8 mouse cellular contexts compared by ENCODE assay signal in the genomic region with DNA sequence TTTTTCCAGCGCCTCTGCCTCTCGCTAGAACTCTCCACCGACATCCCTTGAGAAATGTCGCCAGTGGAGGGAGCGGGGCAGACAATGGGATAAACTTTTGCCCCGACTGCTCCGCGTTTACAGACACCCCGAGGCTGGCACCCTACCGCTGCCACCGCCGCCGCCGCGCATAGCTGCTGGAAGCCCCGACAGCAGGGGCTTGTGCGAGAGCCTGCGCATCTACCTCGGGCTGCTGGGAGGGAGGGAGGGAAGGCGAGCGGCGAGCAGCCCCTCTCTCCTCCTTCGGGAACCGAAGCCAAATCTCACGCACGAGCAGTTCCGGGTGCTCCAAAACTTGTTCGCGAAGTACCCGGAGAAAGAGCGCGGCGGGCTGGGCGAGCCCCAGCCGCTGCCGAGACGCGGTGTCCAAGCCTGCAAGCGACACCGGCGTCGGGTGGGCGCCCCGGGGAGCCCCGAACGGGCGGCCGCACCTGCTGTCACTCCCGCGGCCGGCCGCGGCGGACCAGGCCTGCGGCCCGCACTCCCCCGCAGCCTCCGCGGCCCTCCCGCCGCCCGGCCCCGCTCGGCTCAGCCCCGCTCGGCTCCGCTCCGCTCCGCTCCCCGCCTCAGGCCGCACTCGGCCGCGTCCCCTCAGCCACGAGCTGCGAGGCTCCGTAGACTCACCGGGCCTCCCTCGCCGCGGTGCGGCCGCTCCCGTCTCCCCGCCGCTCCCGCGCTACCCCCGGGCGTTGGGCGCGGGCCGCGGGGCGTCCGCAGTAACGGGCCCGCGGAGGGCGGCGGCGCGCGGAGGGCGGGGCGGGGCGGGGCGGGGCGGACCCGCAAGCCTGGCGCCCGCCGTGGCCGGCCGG. TPM values are rescaled to one million over a fixed set of nuclear protein-coding genes. Genes with fewer than 3 reads are reported as not detected.
DNase-seq lines count a peak whose midpoint lies in the region; ATAC-seq and TF ChIP-seq lines count a peak whose summit lies in the region.

No protein-coding gene starts in this region.

- 2% methylated on average over 114 of the region's 115 CpGs for WGBS in kidney, adult 2 months
- WGBS in embryonic facial prominence, embryonic 15.5 days, result 0% methylated on average over 91 of the region's 115 CpGs
- under 1% methylated on average over 114 of the region's 115 CpGs for WGBS in hindbrain, embryonic 10.5 days
- under 1% methylated on average over 31 of the region's 115 CpGs for WGBS in limb, embryonic 14.5 days
- WGBS in midbrain, embryonic 12.5 days, result under 1% methylated on average over 90 of the region's 115 CpGs
- under 1% methylated on average over 109 of the region's 115 CpGs for WGBS in stomach, embryonic 16.5 days

- peak; percentile 39 for DNase-seq in kidney, adult 2 months
- no peak for DNase-seq in kidney, adult 8-10 months
- DNase-seq in adrenal gland, postnatal 36 days, result peak; percentile 48 to 68
- peak; percentile 66 for DNase-seq in hindbrain, embryonic 10.5 days (ENCODE audit: low spot score)
- DNase-seq in limb, embryonic 14.5 days (ENCODE audit: low spot score), result peak; percentile 31

- peak overlapping the region; percentile 100 for H3K4me3 ChIP-seq in kidney, adult 2 months (ENCODE audit: insufficient read depth, low read depth, low read length)
- H3K4me3 ChIP-seq in embryonic facial prominence, embryonic 15.5 days (replicated peaks), result peak overlapping the region; percentile 86
- peak overlapping the region; percentile 89 for H3K4me3 ChIP-seq in hindbrain, embryonic 10.5 days
- H3K4me3 ChIP-seq in limb, embryonic 14.5 days (replicated peaks; ENCODE audit: low read length), result peak overlapping the region; percentile 80
- peak overlapping the region; percentile 84 for H3K4me3 ChIP-seq in midbrain, embryonic 12.5 days
- peak overlapping the region; percentile 79 for H3K4me3 ChIP-seq in stomach, embryonic 16.5 days (replicated peaks; ENCODE audit: low read length)

- peak overlapping the region; percentile 55 for H3K9ac ChIP-seq in embryonic facial prominence, embryonic 15.5 days
- H3K9ac ChIP-seq in limb, embryonic 14.5 days (ENCODE audit: low read depth, low read length, severe bottlenecking), result peak overlapping the region; percentile 85
- H3K9ac ChIP-seq in midbrain, embryonic 12.5 days (replicated peaks), result peak overlapping the region; percentile 83
- H3K9ac ChIP-seq in stomach, embryonic 16.5 days (ENCODE audit: low read length), result peak overlapping the region; percentile 87

- ATAC-seq in embryonic facial prominence, embryonic 15.5 days (ENCODE audit: insufficient number of reproducible peaks, low FRiP score, low TSS enrichment, low read depth), result peak; percentile 61
- ATAC-seq in limb, embryonic 14.5 days (ENCODE audit: low FRiP score, low read depth), result peak; percentile 56
- ATAC-seq in midbrain, embryonic 12.5 days (ENCODE audit: low FRiP score, low read depth), result peak; percentile 72
- peak; percentile 44 for ATAC-seq in stomach, embryonic 16.5 days (ENCODE audit: insufficient read depth, low FRiP score)

- H3K36me3 ChIP-seq in kidney, adult 2 months (ENCODE audit: control insufficient read depth, insufficient read depth, low read length), result no peaks in the 10 kb centered on the region
- H3K36me3 ChIP-seq in embryonic facial prominence, embryonic 15.5 days, result no peaks in the 10 kb centered on the region
- no peaks in the 10 kb centered on the region for H3K36me3 ChIP-seq in hindbrain, embryonic 10.5 days
- H3K36me3 ChIP-seq in limb, embryonic 14.5 days (ENCODE audit: control insufficient read depth, insufficient read depth, low read length), result no peaks in the 10 kb centered on the region
- H3K36me3 ChIP-seq in midbrain, embryonic 12.5 days, result no peaks in the 10 kb centered on the region
- no peaks in the 10 kb centered on the region for H3K36me3 ChIP-seq in stomach, embryonic 16.5 days (ENCODE audit: control insufficient read depth, insufficient read depth, low read length)

- no peak for TF ChIP-seq CTCF in kidney, adult 2 months (conservative IDR thresholded peaks at IDR 0.05; ENCODE audit: insufficient read depth, insufficient read length, low read depth, low read length)

- peak overlapping the region; percentile 51 for H3K27ac ChIP-seq in kidney, adult 2 months (ENCODE audit: insufficient read depth, low read depth, low read length)
- peak overlapping the region; percentile 82 for H3K27ac ChIP-seq in embryonic facial prominence, embryonic 15.5 days (replicated peaks)
- H3K27ac ChIP-seq in hindbrain, embryonic 10.5 days, result peak overlapping the region; percentile 92
- H3K27ac ChIP-seq in limb, embryonic 14.5 days (replicated peaks; ENCODE audit: low read depth, low read length), result peak overlapping the region; percentile 87
- H3K27ac ChIP-seq in midbrain, embryonic 12.5 days (replicated peaks), result peak overlapping the region; percentile 83
- H3K27ac ChIP-seq in stomach, embryonic 16.5 days (ENCODE audit: low read length), result peak overlapping the region; percentile 74

- no peak for TF ChIP-seq POLR2A in kidney, adult 2 months (IDR thresholded peaks at IDR 0.05; ENCODE audit: low read depth, low read length)
- no peak for TF ChIP-seq POLR2A in limb, embryonic 14.5 days (IDR thresholded peaks at IDR 0.05; ENCODE audit: borderline replicate concordance, extremely low read depth, insufficient read depth, insufficient read length)

- no peaks in the 10 kb centered on the region for H3K9me3 ChIP-seq in embryonic facial prominence, embryonic 15.5 days (replicated peaks)
- H3K9me3 ChIP-seq in hindbrain, embryonic 10.5 days, result no peaks in the 10 kb centered on the region
- H3K9me3 ChIP-seq in limb, embryonic 14.5 days (ENCODE audit: control insufficient read depth, low read length), result no peaks in the 10 kb centered on the region
- H3K9me3 ChIP-seq in midbrain, embryonic 12.5 days, result no peaks in the 10 kb centered on the region
- no peaks in the 10 kb centered on the region for H3K9me3 ChIP-seq in stomach, embryonic 16.5 days (replicated peaks; ENCODE audit: control insufficient read depth, low read length)

- peak overlapping the region; percentile 72 for H3K4me2 ChIP-seq in embryonic facial prominence, embryonic 15.5 days (replicated peaks)
- peak overlapping the region; percentile 77 for H3K4me2 ChIP-seq in limb, embryonic 14.5 days (replicated peaks; ENCODE audit: low read depth, low read length, severe bottlenecking)
- H3K4me2 ChIP-seq in midbrain, embryonic 12.5 days (replicated peaks), result peak overlapping the region; percentile 82
- peak overlapping the region; percentile 95 for H3K4me2 ChIP-seq in stomach, embryonic 16.5 days (ENCODE audit: low read depth, low read length)

- H3K27me3 ChIP-seq in kidney, adult 2 months (replicated peaks; ENCODE audit: control insufficient read depth, insufficient read depth, low read length), result no peaks in the 10 kb centered on the region
- no peaks in the 10 kb centered on the region for H3K27me3 ChIP-seq in embryonic facial prominence, embryonic 15.5 days
- peaks cover 14% of the 10 kb centered on the region for H3K27me3 ChIP-seq in hindbrain, embryonic 10.5 days (ENCODE audit: insufficient read depth, poor library complexity, severe bottlenecking)
- no peaks in the 10 kb centered on the region for H3K27me3 ChIP-seq in limb, embryonic 14.5 days (ENCODE audit: control insufficient read depth, insufficient read depth, low read length)
- peaks cover 15% of the 10 kb centered on the region; the same call in 1 of the 2 replicates for H3K27me3 ChIP-seq in midbrain, embryonic 12.5 days
- no peaks in the 10 kb centered on the region; the same call in 1 of the 2 replicates for H3K27me3 ChIP-seq in stomach, embryonic 16.5 days (ENCODE audit: control insufficient read depth, insufficient read depth, low read length)

- H3K4me1 ChIP-seq in kidney, adult 2 months (ENCODE audit: control insufficient read depth, insufficient read depth, low read length), result peaks cover 5% of the 10 kb centered on the region; the same call in 1 of the 2 replicates
- peaks cover 18% of the 10 kb centered on the region for H3K4me1 ChIP-seq in embryonic facial prominence, embryonic 15.5 days
- H3K4me1 ChIP-seq in hindbrain, embryonic 10.5 days (replicated peaks), result peaks cover 35% of the 10 kb centered on the region
- 0 out of 2 replicates have a peak, but pooled peaks cover 3% of the 10 kb centered on the region for H3K4me1 ChIP-seq in limb, embryonic 14.5 days (ENCODE audit: control insufficient read depth, insufficient read depth, low read length)
- peaks cover 23% of the 10 kb centered on the region for H3K4me1 ChIP-seq in midbrain, embryonic 12.5 days
- H3K4me1 ChIP-seq in stomach, embryonic 16.5 days (ENCODE audit: control insufficient read depth, insufficient read depth, low read length), result peaks cover 6% of the 10 kb centered on the region; the same call in 1 of the 2 replicates

RNA-seq across cellular contexts. Expression of a gene that starts 1.9 kb away (rescaled TPM):
- polyA plus RNA-seq in kidney, adult 2 months (2012; rRNA removed), result 11.0 and 11.9 TPM in 2 replicates
- total RNA-seq in adrenal gland, postnatal 36 days (2021), result 10 to 100 TPM; 42.6 to 91.2 TPM
- 23.1 and 26.8 TPM in 2 replicates for polyA plus RNA-seq in embryonic facial prominence, embryonic 15.5 days (2015; fragmentation: Nextera tagmentation; extraction: Ambion mirVana)
- 23.2 and 23.6 TPM in 2 replicates for polyA plus RNA-seq in hindbrain, embryonic 10.5 days (2016; fragmentation: Nextera tagmentation; extraction: Ambion mirVana)
- 18.8 and 27.3 TPM in 2 replicates for polyA plus RNA-seq in limb, embryonic 14.5 days (2012; rRNA removed)
- polyA plus RNA-seq in limb, embryonic 14.5 days (2014; fragmentation: Nextera tagmentation; extraction: Ambion mirVana), result 30.9 and 33.5 TPM in 2 replicates
- polyA plus RNA-seq in midbrain, embryonic 12.5 days (2016; fragmentation: Nextera tagmentation; extraction: Ambion mirVana), result 36.2 and 40.0 TPM in 2 replicates
- polyA plus RNA-seq in stomach, embryonic 16.5 days (2015; fragmentation: Nextera tagmentation; extraction: Ambion mirVana), result 14.4 and 17.3 TPM in 2 replicates

RNA-seq across cellular contexts. Expression of a gene that starts 58.2 kb away (rescaled TPM):
- polyA plus RNA-seq in kidney, adult 2 months (2012; rRNA removed), result 111 and 134 TPM in 2 replicates
- total RNA-seq in adrenal gland, postnatal 36 days (2021), result 100 to 1,000 TPM; 123 to 141 TPM
- polyA plus RNA-seq in embryonic facial prominence, embryonic 15.5 days (2015; fragmentation: Nextera tagmentation; extraction: Ambion mirVana), result 109 and 115 TPM in 2 replicates
- 134 and 142 TPM in 2 replicates for polyA plus RNA-seq in hindbrain, embryonic 10.5 days (2016; fragmentation: Nextera tagmentation; extraction: Ambion mirVana)
- 78.5 and 92.2 TPM in 2 replicates for polyA plus RNA-seq in limb, embryonic 14.5 days (2012; rRNA removed)
- 86.5 and 92.3 TPM in 2 replicates for polyA plus RNA-seq in limb, embryonic 14.5 days (2014; fragmentation: Nextera tagmentation; extraction: Ambion mirVana)
- 164 and 165 TPM in 2 replicates for polyA plus RNA-seq in midbrain, embryonic 12.5 days (2016; fragmentation: Nextera tagmentation; extraction: Ambion mirVana)
- 73.7 and 80.1 TPM in 2 replicates for polyA plus RNA-seq in stomach, embryonic 16.5 days (2015; fragmentation: Nextera tagmentation; extraction: Ambion mirVana)

Comparison
In these comparisons a context has a peak if more than half of its experiments do, and no peak if none do; other contexts are left out.
1. DNase-seq: peak in kidney, adult 2 months (single experiment), adrenal gland, postnatal 36 days (2 of 2), hindbrain, embryonic 10.5 days (single experiment) and limb, embryonic 14.5 days (single experiment); none in kidney, adult 8-10 months (0 of 2).
2. Peak in every context shown above with its lines, with median percentiles within 50 percentile points of each other: H3K27ac ChIP-seq, H3K4me3 ChIP-seq, ATAC-seq, H3K4me2 ChIP-seq and H3K9ac ChIP-seq.